Mouse (Mus musculus) liver, embryonic 12.5 days (tissue): Measurements from ENCODE around the gene Pigr. TPM values are rescaled to one million over a fixed set of nuclear protein-coding genes. Genes with fewer than 3 reads are reported as not detected.

Source experiments
- ATAC-seq: fragments of 200-750 bp; cut with Nextera tagmentation; 2 replicates; pipeline ENCODE4 v1.8.0; 2017; ENCODE audit warnings: moderate number of reproducible peaks, mild to moderate bottlenecking, moderate library complexity
- H3K27ac ChIP-seq: fragments of 300-500 bp; sonication (generic); 2 replicates; pipeline ENCODE4 v1.5.1; 2016; ENCODE audit warnings: mild to moderate bottlenecking
- H3K27me3 ChIP-seq: fragments of 300-500 bp; sonication (generic); replicated peaks from 2 replicates; pipeline ENCODE4 v1.6.1; 2016; ENCODE audit warnings: mild to moderate bottlenecking, moderate library complexity
- H3K36me3 ChIP-seq: fragments of 300-500 bp; sonication (generic); 2 replicates; pipeline ENCODE4 v1.6.1; 2016; ENCODE audit warnings: mild to moderate bottlenecking, moderate library complexity
- H3K4me1 ChIP-seq: fragments of 300-500 bp; sonication (generic); 2 replicates; pipeline ENCODE4 v1.6.1; 2016
- H3K4me2 ChIP-seq: fragments of 300-500 bp; sonication (generic); 2 replicates; pipeline ENCODE4 v1.6.1; 2016; ENCODE audit warnings: mild to moderate bottlenecking, moderate library complexity
- H3K4me3 ChIP-seq: fragments of 300-500 bp; sonication (generic); 2 replicates; pipeline ENCODE4 v1.5.1; 2016; ENCODE audit warnings: mild to moderate bottlenecking, moderate library complexity
- H3K9ac ChIP-seq: fragments of 300-500 bp; sonication (generic); 2 replicates; pipeline ENCODE4 v1.6.1; 2016; ENCODE audit warnings: mild to moderate bottlenecking, moderate library complexity
- H3K9me3 ChIP-seq: fragments of 300-500 bp; sonication (generic); replicated peaks from 2 replicates; pipeline ENCODE4 v1.6.1; 2016; ENCODE audit warnings: mild to moderate bottlenecking, moderate library complexity
- WGBS: fragments of 180-500 bp; shearing (Covaris S2); methylation state at CpG from one replicate; pipeline ENCODE4 v1.1.7; 2016; ENCODE audit not compliant: insufficient replicate concordance; 5-methylcytosine and 5-hydroxymethylcytosine counted together
- polyA plus RNA-seq: library from polyadenylated mRNA; unstranded; fragments of >200 nt; fragmentation: Nextera tagmentation; extraction: Ambion mirVana; gene quantifications from 2 replicates; pipeline ENCODE4 v1.2.1, GENCODE M21; 2016

Pigr gene
- polyA plus RNA-seq, 1 experiment from 2014 or later = 0.11 TPM

DNA sequence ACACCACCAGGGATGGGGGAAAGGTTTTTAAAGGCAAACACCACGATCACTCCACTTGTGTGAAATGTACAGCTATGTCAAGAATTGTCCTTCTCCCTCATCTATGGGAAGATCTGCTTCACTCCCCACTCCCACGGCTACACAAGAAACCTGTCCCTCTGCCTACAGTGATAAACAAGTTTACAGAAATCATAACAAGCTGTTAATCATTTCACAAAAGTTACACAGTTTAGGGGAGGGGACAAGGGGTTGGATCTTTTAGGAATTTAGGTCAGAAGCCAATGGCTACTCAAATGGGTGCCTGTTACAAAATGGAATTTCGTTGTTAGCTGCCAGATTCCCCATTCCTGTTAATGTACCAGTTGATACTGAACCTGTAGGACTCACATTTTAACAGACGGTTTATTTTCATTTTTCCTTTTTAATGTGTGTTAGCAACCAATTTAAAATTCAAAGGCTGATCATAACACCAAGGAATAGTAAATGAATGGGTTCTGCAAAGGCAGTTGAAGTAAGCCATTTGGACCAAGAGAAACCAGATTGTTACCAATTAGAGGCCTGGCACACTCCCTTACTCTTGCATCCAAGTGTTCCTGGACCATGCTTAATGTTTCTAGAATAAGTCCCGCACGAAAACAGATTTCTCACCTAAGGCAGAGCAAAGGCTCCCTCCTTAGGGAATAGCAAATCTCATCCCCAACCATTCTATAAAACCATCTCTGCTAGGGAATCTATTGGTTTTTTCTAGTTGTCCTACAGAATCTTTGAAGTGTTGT, 8.9 kb downstream of the Pigr start:
- Histone ChIP-seq H3K36me3 (no peaks in the 10 kb centered on the region), H3K4me1 (no peaks in the 10 kb centered on the region), H3K27me3 (no peaks in the 10 kb centered on the region), H3K9ac (no peak overlapping the region), H3K27ac (no peak overlapping the region), H3K9me3 (no peaks in the 10 kb centered on the region), H3K4me2 (no peak overlapping the region), H3K4me3 (no peak overlapping the region)
- WGBS = 71% methylated on average over 6 of the region's 6 CpGs
- no peak for ATAC-seq

DNA sequence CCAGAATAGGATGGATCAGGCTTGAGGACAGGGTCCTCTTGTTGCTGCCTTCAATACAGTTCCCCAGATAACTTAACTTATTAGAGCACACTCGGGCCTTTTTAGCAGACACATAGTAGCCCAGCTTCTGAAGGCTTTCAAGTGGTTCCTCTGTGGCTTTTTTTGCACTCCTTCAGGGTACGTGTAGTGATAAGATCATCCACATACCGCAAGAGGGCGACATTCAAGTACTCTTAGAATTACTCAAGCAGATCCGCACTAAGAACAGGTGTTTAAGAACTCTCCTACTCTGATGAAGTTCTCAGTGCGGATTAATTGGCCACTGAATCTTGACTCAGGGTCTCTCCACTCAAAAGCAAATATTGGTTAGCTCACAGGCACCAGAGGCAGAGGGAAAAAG, 11.8 kb downstream of the Pigr start:
- no peaks in the 10 kb centered on the region for H3K27me3 ChIP-seq
- WGBS = 26% methylated on average over 6 of the region's 6 CpGs
- H3K4me1 ChIP-seq = 0 out of 2 replicates have a peak, but pooled peaks cover 3% of the 10 kb centered on the region
- no peak for ATAC-seq
- H3K27ac ChIP-seq = no peak overlapping the region
- H3K4me2 ChIP-seq = no peak overlapping the region
- no peaks in the 10 kb centered on the region for H3K36me3 ChIP-seq
- no peak overlapping the region for H3K9ac ChIP-seq
- no peak overlapping the region for H3K4me3 ChIP-seq
- no peaks in the 10 kb centered on the region for H3K9me3 ChIP-seq

DNA sequence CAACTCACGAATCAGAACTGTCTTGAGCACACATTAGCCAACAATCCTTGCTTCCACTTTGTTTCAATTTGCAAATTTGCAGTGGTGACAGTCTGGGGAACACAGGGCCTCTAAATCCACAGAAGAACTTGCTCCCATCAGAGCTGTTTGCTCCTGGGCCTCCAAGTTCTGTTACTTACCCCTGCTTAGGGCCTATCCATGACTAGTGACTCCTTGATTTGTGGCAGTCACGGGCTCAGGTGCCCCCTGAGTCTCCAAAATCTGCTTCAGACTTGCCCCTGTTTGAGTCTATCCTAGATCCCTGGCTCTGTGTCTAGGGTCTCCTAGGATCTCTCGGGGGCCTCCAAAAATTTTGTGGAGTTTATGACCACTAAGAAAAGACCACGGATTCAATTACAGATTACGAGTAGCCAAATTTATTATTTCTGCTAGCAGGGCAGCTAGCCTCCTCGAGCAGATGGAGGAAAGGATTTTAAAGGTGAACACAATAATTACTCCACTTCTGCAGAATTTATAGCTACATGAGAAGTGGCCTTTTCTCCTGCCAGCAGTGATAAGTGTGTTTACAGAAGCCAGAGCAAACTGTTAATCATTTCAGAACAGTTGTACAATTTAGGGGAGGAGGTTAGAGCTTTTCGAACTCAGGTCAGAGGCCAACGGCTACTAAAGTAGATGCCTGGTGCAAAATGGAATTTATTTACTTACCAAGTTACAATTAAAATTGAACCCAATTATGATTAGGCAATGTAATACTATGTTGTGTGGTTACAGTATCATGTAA, 14.3 kb downstream of the Pigr start:
- Histone ChIP-seq H3K27me3 (no peaks in the 10 kb centered on the region), H3K27ac (peak overlapping the region; percentile 48; the same call in 1 of the 2 replicates), H3K9me3 (no peaks in the 10 kb centered on the region), H3K4me1 (0 out of 2 replicates have a peak, but pooled peaks cover 3% of the 10 kb centered on the region), H3K4me2 (no peak overlapping the region), H3K4me3 (no peak overlapping the region), H3K9ac (no peak overlapping the region), H3K36me3 (no peaks in the 10 kb centered on the region)
- 0 out of 2 replicates have a peak, but pooled peaks have one; percentile 42 for ATAC-seq
- 54% methylated on average over 8 of the region's 8 CpGs for WGBS

DNA sequence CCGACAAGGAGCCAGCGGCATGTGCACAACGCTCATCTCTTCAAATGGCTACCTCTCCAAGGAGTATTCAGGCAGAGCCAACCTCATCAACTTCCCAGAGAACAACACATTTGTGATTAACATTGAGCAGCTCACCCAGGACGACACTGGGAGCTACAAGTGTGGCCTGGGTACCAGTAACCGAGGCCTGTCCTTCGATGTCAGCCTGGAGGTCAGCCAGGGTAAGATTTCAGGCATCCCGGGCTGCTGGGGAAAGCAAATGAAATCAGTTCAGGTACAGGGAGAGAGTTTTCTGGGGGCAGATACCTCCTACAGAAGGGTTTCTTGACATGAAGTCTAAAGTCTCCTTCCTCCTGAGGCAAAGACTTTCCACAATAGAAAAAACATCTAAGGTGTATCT, 15.1 kb downstream of the Pigr start:
- Histone ChIP-seq H3K4me1 (0 out of 2 replicates have a peak, but pooled peaks cover 3% of the 10 kb centered on the region), H3K36me3 (no peaks in the 10 kb centered on the region), H3K4me3 (no peak overlapping the region), H3K4me2 (no peak overlapping the region), H3K9me3 (no peaks in the 10 kb centered on the region), H3K9ac (no peak overlapping the region), H3K27me3 (no peaks in the 10 kb centered on the region), H3K27ac (no peak overlapping the region)
- WGBS = 77% methylated on average over 7 of the region's 7 CpGs
- no peak for ATAC-seq

DNA sequence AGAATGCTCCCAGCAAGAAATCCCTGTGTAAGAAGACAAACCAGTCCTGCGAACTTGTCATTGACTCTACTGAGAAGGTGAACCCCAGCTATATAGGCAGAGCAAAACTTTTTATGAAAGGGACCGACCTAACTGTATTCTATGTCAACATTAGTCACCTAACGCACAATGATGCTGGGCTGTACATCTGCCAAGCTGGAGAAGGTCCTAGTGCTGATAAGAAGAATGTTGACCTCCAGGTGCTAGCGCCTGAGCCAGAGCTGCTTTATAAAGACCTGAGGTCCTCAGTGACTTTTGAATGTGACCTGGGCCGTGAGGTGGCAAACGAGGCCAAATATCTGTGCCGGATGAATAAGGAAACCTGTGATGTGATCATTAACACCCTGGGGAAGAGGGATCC, 18.0 kb downstream of the Pigr start:
- no peak overlapping the region for H3K4me2 ChIP-seq
- H3K27me3 ChIP-seq = peaks cover 4% of the 10 kb centered on the region; the same call in 1 of the 2 replicates
- WGBS = 73% methylated on average over 7 of the region's 7 CpGs
- 0 out of 2 replicates have a peak, but pooled peaks cover 3% of the 10 kb centered on the region for H3K4me1 ChIP-seq
- H3K36me3 ChIP-seq = no peaks in the 10 kb centered on the region
- no peak for ATAC-seq
- H3K4me3 ChIP-seq = no peak overlapping the region
- no peak overlapping the region for H3K9ac ChIP-seq
- H3K9me3 ChIP-seq = no peaks in the 10 kb centered on the region
- no peak overlapping the region for H3K27ac ChIP-seq

DNA sequence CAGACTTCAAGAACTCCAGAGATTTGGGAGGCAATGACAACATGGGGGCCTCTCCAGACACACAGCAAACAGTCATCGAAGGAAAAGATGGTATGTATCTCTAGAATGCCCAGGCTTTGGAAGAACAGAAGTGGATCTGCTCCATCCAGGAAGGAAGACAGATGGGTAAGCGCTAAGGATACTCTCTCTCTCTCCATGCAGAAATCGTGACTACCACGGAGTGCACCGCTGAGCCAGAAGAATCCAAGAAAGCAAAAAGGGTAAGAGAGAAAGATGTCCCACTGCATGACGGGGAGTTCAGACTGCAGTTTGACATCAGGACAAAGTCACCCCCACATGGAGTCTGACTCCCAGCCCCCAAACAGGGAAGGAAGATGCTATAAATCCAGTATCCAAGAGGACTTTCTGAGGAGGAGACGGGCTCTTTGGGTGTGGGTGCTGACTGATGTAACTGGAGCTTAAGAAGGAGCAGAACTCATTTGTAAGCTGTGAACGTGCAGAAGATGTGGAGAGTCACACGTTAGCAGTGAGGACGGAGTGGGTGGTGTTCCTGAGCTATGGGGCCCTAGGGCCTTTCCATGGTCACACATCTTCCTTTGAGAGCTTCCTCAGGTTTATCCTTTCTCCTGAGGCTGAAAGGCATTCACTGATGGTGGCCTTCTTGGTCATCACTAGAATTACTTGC, 23.2 kb downstream of the Pigr start:
- no peak overlapping the region for H3K27ac ChIP-seq
- WGBS = 75% methylated on average over 10 of the region's 10 CpGs
- H3K4me2 ChIP-seq = no peak overlapping the region
- no peaks in the 10 kb centered on the region for H3K9me3 ChIP-seq
- H3K27me3 ChIP-seq = peaks cover 4% of the 10 kb centered on the region; the same call in 1 of the 2 replicates
- H3K36me3 ChIP-seq = no peaks in the 10 kb centered on the region
- H3K9ac ChIP-seq = no peak overlapping the region
- no peak for ATAC-seq
- H3K4me3 ChIP-seq = no peak overlapping the region
- H3K4me1 ChIP-seq = no peaks in the 10 kb centered on the region

DNA sequence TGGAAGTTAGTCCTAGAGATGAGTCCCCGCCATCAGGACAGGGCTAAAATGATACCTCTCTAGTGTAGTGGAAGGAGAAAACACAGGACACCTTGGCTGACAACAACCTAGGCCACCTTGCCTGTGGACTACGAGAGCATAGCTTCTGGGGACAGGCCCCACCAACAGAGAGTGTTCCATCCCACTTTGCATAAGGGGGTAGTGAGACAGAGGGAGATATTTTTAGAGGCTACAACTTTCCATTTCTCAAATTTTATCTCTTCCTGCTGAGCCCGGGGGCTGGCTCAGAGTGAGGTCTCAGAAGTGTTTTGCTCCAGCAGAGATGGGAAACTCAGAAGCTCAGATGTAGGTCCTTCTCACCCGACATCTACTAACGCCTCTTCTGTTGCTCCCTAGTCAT, 23.9 kb downstream of the Pigr start:
- Histone ChIP-seq H3K9me3 (no peaks in the 10 kb centered on the region), H3K9ac (no peak overlapping the region), H3K27me3 (peaks cover 4% of the 10 kb centered on the region; the same call in 1 of the 2 replicates), H3K4me1 (no peaks in the 10 kb centered on the region), H3K27ac (no peak overlapping the region), H3K36me3 (no peaks in the 10 kb centered on the region), H3K4me3 (no peak overlapping the region), H3K4me2 (no peak overlapping the region)
- ATAC-seq = no peak
- WGBS = 45% methylated on average over 5 of the region's 5 CpGs

DNA sequence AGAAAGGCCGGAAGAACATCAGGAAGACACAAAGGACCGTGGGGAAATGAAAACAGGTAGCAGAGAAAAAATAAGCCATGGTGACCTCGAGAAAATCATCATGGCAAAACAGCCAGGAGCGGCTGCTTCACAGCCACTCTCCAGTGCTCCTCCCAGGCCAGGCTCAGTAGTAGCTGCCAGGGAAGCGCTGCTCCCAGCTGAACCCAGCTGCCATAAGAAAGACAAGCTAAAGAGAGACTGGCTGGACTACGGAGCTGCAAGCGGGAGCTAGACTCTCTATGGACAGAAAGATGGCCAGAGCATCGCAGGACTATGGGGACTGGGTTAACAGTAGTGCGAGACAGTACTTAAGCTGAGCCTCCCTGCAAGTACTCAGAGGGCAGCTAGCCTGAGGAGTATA, 28.3 kb downstream of the Pigr start:
- no peak overlapping the region for H3K4me2 ChIP-seq
- H3K9ac ChIP-seq = no peak overlapping the region
- H3K4me1 ChIP-seq = no peaks in the 10 kb centered on the region
- H3K36me3 ChIP-seq = no peaks in the 10 kb centered on the region
- no peak overlapping the region for H3K27ac ChIP-seq
- H3K4me3 ChIP-seq = no peak overlapping the region
- H3K27me3 ChIP-seq = no peaks in the 10 kb centered on the region
- ATAC-seq = no peak
- 77% methylated on average over 9 of the region's 9 CpGs for WGBS
- no peaks in the 10 kb centered on the region for H3K9me3 ChIP-seq

DNA sequence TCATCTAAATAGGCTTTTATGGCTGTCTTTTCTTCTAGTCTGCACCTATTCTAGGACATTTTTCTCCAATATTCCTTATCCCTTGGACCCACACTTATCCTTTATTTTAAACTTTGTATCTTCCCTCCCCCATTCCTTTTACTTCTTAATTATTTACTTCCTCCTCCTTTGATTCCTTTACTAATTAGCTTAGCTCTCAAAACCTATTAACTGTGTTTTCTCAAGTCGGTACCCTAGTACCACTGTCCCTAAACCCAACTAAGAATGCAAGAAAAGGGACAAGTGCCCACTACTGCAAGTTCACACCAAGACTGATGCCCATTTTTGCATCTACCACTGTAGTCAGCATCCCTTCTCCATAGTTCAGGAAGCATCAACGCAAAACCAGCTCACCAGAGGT, 29.2 kb downstream of the Pigr start:
- Histone ChIP-seq H3K4me3 (no peak overlapping the region), H3K9ac (no peak overlapping the region), H3K36me3 (no peaks in the 10 kb centered on the region), H3K27ac (no peak overlapping the region), H3K4me2 (no peak overlapping the region), H3K9me3 (no peaks in the 10 kb centered on the region), H3K27me3 (no peaks in the 10 kb centered on the region), H3K4me1 (no peaks in the 10 kb centered on the region)
- WGBS = 62% methylated on average over 2 of the region's 2 CpGs
- ATAC-seq = no peak

DNA sequence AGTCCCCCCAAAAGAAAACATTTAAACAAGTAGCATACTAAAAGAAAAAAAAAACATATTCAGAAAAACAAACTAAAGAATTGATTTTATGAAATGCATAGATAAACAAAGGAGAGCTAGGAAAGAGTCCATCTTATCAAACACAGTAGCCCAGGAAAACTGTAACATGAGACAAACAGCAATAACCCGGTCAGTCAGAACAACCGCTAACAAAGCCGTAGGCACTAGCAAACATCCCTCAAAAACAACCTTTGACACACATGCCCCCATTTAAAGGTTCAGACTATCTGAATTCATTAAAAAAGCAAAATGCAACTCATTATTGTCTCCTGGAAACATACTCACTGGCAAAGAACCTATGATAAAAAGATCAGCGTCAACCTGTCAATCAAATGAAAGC, 31.0 kb downstream of the Pigr start:
- Histone ChIP-seq H3K9me3 (no peaks in the 10 kb centered on the region), H3K27ac (no peak overlapping the region), H3K36me3 (no peaks in the 10 kb centered on the region), H3K4me3 (no peak overlapping the region), H3K4me2 (no peak overlapping the region), H3K27me3 (no peaks in the 10 kb centered on the region), H3K4me1 (no peaks in the 10 kb centered on the region), H3K9ac (no peak overlapping the region)
- ATAC-seq = no peak
- 82% methylated on average over 4 of the region's 4 CpGs for WGBS

DNA sequence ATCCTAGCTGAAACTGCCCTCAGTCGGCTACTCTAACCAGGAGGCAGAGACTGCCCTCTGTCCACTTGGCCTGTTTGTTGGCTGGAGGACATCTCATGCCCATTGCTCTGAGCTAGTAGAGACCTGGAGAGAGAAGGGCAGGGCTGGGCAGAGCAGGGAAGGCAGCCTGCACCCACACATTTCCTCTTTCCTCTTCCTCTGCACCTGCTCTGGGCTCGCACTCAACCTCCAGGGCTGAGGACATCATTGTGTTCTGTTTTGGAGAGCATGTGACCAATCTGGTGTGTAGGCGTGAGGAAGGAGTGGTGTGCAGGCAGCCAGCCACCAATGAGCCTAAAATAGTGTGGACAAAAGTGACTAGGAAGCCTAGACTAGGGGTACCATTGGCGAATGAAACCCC, 37.8 kb downstream of the Pigr start:
- Histone ChIP-seq H3K4me2 (no peak overlapping the region), H3K9ac (no peak overlapping the region), H3K36me3 (no peaks in the 10 kb centered on the region), H3K9me3 (no peaks in the 10 kb centered on the region), H3K27me3 (no peaks in the 10 kb centered on the region), H3K27ac (no peak overlapping the region), H3K4me1 (no peaks in the 10 kb centered on the region), H3K4me3 (no peak overlapping the region)
- no peak for ATAC-seq
- WGBS = 44% methylated on average over 4 of the region's 4 CpGs

DNA sequence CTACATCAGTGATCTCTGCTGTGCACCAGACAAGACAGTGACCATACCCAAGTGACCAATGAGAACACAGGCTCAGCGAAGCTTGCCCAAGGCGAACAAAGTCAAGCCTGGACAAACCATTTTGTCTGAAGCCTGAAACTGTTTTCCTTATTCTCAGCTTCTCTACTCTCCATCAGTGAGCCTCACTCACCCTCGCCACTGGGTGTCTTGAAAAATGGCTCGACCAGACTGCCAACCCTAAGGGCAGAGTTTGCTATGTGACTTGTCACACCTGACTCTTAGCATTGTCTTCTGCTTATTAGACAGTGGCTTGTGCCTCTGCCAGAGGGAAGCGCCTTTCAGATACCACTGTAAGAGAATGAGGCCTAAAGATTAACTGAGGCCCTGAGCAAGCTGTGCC, 38.3 kb downstream of the Pigr start:
- Histone ChIP-seq H3K27me3 (no peaks in the 10 kb centered on the region), H3K27ac (no peak overlapping the region), H3K9me3 (no peaks in the 10 kb centered on the region), H3K4me3 (no peak overlapping the region), H3K36me3 (no peaks in the 10 kb centered on the region), H3K4me2 (no peak overlapping the region), H3K9ac (no peak overlapping the region), H3K4me1 (no peaks in the 10 kb centered on the region)
- ATAC-seq = no peak
- WGBS = 62% methylated on average over 5 of the region's 5 CpGs
